Mouse (Mus musculus) embryonic fibroblast, embryonic 13.5 days (primary cell): ENCODE data around the gene Tanc1.

Experiments
- CTCF ChIP-seq: IDR thresholded peaks from 2 replicates; pipeline ENCODE4 v1.5.1; 2011; ENCODE audit warnings: mild to moderate bottlenecking, control low read depth, low read length, moderate library complexity, borderline replicate concordance; ENCODE audit not compliant: insufficient read depth
- POLR2A ChIP-seq: IDR thresholded peaks from 2 replicates; pipeline ENCODE4 v1.6.1; 2011; ENCODE audit warnings: low read depth, mild to moderate bottlenecking, control low read depth, low read length, moderate library complexity

DNA sequence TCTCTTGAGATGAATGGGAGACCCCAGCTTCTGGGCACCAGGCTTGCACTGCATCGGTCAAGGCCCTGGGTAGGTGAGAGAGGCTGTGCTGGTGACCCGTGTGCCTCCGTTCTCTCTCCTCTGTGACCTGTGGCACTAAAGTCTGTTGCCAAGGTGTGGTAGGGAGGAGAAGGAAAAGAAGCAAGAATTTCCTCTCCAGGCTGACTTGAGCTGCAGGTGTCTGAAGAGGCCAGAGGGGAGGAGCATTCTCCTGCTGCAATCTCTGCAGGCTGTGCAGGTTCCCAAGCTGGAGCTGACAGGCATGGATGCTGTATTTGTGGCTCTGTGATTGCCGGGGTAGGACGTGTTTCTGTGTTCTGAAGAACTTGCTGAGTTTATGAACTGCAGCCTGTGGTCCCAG is 163.3 kb downstream of the Tanc1 start:
- TF ChIP-seq CTCF: no peak
- no peak for TF ChIP-seq POLR2A
